Mouse (Mus musculus) hindbrain, postnatal 0 days (tissue): ENCODE results near the gene Dgkd. TPM values are rescaled to one million over a fixed set of nuclear protein-coding genes. Genes with fewer than 3 reads are reported as not detected.

ENCODE experiments used
- ATAC-seq: fragments of 200-750 bp; cut with Nextera tagmentation; 2 replicates; pipeline ENCODE4 v1.8.0; 2017; ENCODE audit warnings: mild to moderate bottlenecking, moderate TSS enrichment, moderate library complexity
- DNase-seq: peaks from one replicate; pipeline ENCODE4 v3.0.0-alpha.2; 2015; ENCODE audit warnings: low spot score
- H3K27ac ChIP-seq: fragments of 300-500 bp; sonication (generic); 2 replicates; pipeline ENCODE4 v1.5.1; 2014; ENCODE audit warnings: mild to moderate bottlenecking
- H3K27me3 ChIP-seq: fragments of 300-500 bp; sonication (generic); 2 replicates; pipeline ENCODE4 v1.6.1; 2014; ENCODE audit warnings: low read length, mixed read lengths; ENCODE audit not compliant: insufficient read depth
- H3K36me3 ChIP-seq: fragments of 300-500 bp; sonication (generic); 2 replicates; pipeline ENCODE4 v1.6.1; 2014; ENCODE audit warnings: low read length, mixed read lengths; ENCODE audit not compliant: insufficient read depth
- H3K4me1 ChIP-seq: fragments of 300-500 bp; sonication (generic); 2 replicates; pipeline ENCODE4 v1.6.1; 2014; ENCODE audit warnings: antibody characterized with exemption, low read length, mixed read lengths; ENCODE audit not compliant: insufficient read depth
- H3K4me2 ChIP-seq: fragments of 300-500 bp; sonication (generic); 2 replicates; pipeline ENCODE4 v1.6.1; 2014; ENCODE audit warnings: low read depth, mild to moderate bottlenecking, low read length, moderate library complexity, mixed read lengths
- H3K4me3 ChIP-seq: fragments of 300-500 bp; sonication (generic); 2 replicates; pipeline ENCODE4 v1.5.1; 2014; ENCODE audit warnings: low read length
- H3K9ac ChIP-seq: fragments of 300-500 bp; sonication (generic); replicated peaks from 2 replicates; pipeline ENCODE4 v1.6.1; 2014; ENCODE audit warnings: mild to moderate bottlenecking, low read length, moderate library complexity, mixed read lengths
- H3K9me3 ChIP-seq: fragments of 300-500 bp; sonication (generic); 2 replicates; pipeline ENCODE4 v1.6.1; 2016; ENCODE audit warnings: low read length, mixed read lengths
- CTCF ChIP-seq: IDR thresholded peaks from 2 replicates; pipeline ENCODE4 v1.5.1; 2016; ENCODE audit warnings: antibody characterized with exemption, control low read depth, low read depth
- WGBS: fragments of 180-500 bp; shearing (Covaris S2); extraction: QIAGEN DNeasy Blood & Tissue Kit; methylation state at CpG from one replicate; pipeline ENCODE4 v1.1.7; 2014; 5-methylcytosine and 5-hydroxymethylcytosine counted together
- polyA plus RNA-seq: library from polyadenylated mRNA; unstranded; fragments of >200 nt; fragmentation: Nextera tagmentation; extraction: Ambion mirVana; gene quantifications from 2 replicates; pipeline ENCODE4 v1.2.1, GENCODE M21; 2015
- total RNA-seq: library from RNA; depleted of rRNA; stranded (reverse); fragments of >200 nt; gene quantifications from 2 replicates; pipeline ENCODE4 v1.2.3, GENCODE M21; 2014

The Dgkd gene
- total and polyA plus RNA-seq, 2 experiments from 2014 or later, result 33.5 to 78.0 TPM

DNA sequence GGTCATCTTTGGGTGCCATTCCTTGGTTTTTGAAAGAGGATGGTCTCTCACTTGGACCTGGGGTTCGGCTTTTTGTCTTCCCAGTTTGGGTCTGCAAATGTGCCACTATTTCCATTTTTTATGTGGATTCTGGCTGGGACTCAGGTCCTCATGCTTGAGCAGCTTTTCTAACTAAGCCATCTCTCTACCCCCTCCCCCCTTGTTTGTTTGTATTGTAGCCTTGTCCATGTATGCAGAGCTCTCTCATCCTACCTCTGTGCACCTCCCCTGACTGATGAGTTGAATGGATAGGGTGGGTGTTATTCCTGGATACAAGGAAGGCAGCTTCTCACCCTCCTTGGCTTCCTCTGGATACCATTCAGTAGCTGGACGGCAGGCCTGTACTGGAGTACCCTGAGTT lies 54.9 kb downstream of the Dgkd start:
- H3K27me3 ChIP-seq, result no peaks in the 10 kb centered on the region
- DNase-seq, result no peak
- no peak for ATAC-seq
- no peak overlapping the region for H3K27ac ChIP-seq
- H3K4me2 ChIP-seq, result no peak overlapping the region
- no peak overlapping the region for H3K9ac ChIP-seq
- no peak overlapping the region for H3K4me3 ChIP-seq
- 76% methylated on average over 2 of the region's 2 CpGs for WGBS
- no peaks in the 10 kb centered on the region for H3K9me3 ChIP-seq
- no peaks in the 10 kb centered on the region for H3K36me3 ChIP-seq
- TF ChIP-seq CTCF, result no peak
- H3K4me1 ChIP-seq, result no peaks in the 10 kb centered on the region

- no peaks in the 10 kb centered on the region for H3K9me3 ChIP-seq
- no peak for ATAC-seq
- WGBS, result 91% methylated on average over 3 of the region's 3 CpGs
Observed at GRCm38 (mm10) chr1:87908736-87909135, 55.6 kb downstream of the Dgkd start.

DNA sequence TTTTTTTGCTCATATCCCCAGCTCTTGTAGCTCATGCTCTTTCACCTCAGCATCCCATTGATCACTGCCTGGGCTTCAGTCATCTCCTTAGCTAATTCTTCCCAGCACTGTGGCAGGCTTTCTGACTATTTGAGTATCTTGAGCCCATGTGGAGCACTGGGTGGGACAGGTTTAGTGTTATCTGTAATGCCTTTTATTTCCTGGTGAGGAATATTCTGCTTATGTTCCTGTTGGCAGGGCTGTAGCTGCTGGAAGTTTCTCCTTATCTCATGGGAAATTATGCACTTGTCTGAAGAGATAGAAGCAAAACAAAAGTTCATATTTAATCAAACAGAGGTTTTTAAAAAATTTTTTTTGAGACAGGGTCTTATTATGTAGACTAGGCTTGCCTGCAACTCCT lies 56.5 kb downstream of the Dgkd start:
- Histone ChIP-seq H3K9ac (no peak overlapping the region), H3K4me1 (no peaks in the 10 kb centered on the region), H3K27ac (no peak overlapping the region), H3K27me3 (no peaks in the 10 kb centered on the region), H3K4me2 (no peak overlapping the region), H3K36me3 (no peaks in the 10 kb centered on the region), H3K9me3 (no peaks in the 10 kb centered on the region), H3K4me3 (no peak overlapping the region)
- TF ChIP-seq CTCF, result no peak
- ATAC-seq (no peak), DNase-seq (no peak)

More at GRCm38 (mm10) chr1:87908736-87909135, 55.6 kb downstream of the Dgkd start:
- no peaks in the 10 kb centered on the region for H3K4me1 ChIP-seq
- no peak overlapping the region for H3K9ac ChIP-seq
- no peak overlapping the region for H3K27ac ChIP-seq
- no peak overlapping the region for H3K4me3 ChIP-seq
- no peak for TF ChIP-seq CTCF
- no peaks in the 10 kb centered on the region for H3K27me3 ChIP-seq
- no peak overlapping the region for H3K4me2 ChIP-seq
- H3K36me3 ChIP-seq, result no peaks in the 10 kb centered on the region
- DNase-seq, result no peak

DNA sequence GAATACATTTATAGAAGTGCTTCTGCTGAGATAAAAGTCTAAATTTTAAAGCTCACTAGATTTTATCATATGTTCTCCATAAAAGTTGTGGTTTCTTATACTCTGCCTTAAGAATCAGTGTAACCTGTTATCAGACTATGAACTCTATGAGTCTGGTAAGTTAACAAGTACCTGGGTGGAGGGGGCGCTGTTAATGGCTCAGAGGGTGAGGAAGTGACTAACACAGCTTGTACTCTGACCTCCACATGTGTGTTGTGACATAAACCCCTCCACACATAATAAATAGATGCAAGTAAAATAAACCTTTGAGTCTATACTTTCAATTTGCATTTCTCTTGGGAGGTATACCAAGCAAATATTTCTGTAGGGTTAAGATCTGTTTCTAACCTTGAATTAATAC lies 57.3 kb downstream of the Dgkd start:
- H3K9me3 ChIP-seq, result no peaks in the 10 kb centered on the region
- H3K27ac ChIP-seq, result no peak overlapping the region
- TF ChIP-seq CTCF, result no peak
- H3K4me1 ChIP-seq, result no peaks in the 10 kb centered on the region
- ATAC-seq (no peak), DNase-seq (no peak)
- WGBS, result 91% methylated on average over 1 of the region's 1 CpGs
- no peak overlapping the region for H3K9ac ChIP-seq
- H3K27me3 ChIP-seq, result no peaks in the 10 kb centered on the region
- H3K4me2 ChIP-seq, result no peak overlapping the region
- H3K4me3 ChIP-seq, result no peak overlapping the region
- H3K36me3 ChIP-seq, result no peaks in the 10 kb centered on the region

- Histone ChIP-seq H3K9ac (no peak overlapping the region), H3K27ac (no peak overlapping the region), H3K4me2 (no peak overlapping the region), H3K4me3 (no peak overlapping the region), H3K9me3 (no peaks in the 10 kb centered on the region), H3K27me3 (no peaks in the 10 kb centered on the region), H3K36me3 (peaks cover 9% of the 10 kb centered on the region), H3K4me1 (no peaks in the 10 kb centered on the region)
- DNase-seq (no peak), ATAC-seq (no peak)
- no peak for TF ChIP-seq CTCF
Observed at GRCm38 (mm10) chr1:87913356-87913755, 60.3 kb downstream of the Dgkd start.

- DNase-seq, result no peak
- no peak overlapping the region for H3K4me3 ChIP-seq
- H3K4me2 ChIP-seq, result no peak overlapping the region
- no peak overlapping the region for H3K27ac ChIP-seq
- H3K4me1 ChIP-seq, result no peaks in the 10 kb centered on the region
- no peak overlapping the region for H3K9ac ChIP-seq
- H3K36me3 ChIP-seq, result peaks cover 26% of the 10 kb centered on the region
- WGBS, result 97% methylated on average over 3 of the region's 3 CpGs
- ATAC-seq, result no peak
- TF ChIP-seq CTCF, result no peak
- no peaks in the 10 kb centered on the region for H3K9me3 ChIP-seq
- no peaks in the 10 kb centered on the region for H3K27me3 ChIP-seq
Observed at GRCm38 (mm10) chr1:87917361-87917760, 64.3 kb downstream of the Dgkd start.

DNA sequence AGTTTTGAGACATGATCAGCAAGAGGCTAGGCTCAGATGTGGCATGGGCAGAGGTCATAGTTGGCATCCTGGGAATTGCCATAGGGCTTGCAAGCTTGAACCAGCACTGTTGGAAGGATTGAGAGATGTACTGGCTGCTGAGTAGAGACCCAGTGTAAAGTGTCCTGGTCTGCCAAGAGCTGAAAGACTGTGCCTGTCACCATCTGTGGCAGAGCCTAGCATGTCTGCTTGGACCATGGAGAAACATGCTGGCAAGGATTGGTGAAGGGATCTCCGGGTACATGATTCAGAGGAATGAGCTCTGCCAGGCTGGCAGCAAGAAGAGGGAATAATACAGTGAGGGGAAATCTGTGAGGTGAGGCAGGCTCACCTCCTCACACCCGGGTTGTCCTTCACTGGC lies 65.0 kb downstream of the Dgkd start:
- no peaks in the 10 kb centered on the region for H3K4me1 ChIP-seq
- no peaks in the 10 kb centered on the region for H3K9me3 ChIP-seq
- H3K27me3 ChIP-seq, result no peaks in the 10 kb centered on the region
- H3K36me3 ChIP-seq, result peaks cover 26% of the 10 kb centered on the region
- DNase-seq (no peak), ATAC-seq (no peak)
- no peak for TF ChIP-seq CTCF
- H3K9ac ChIP-seq, result no peak overlapping the region
- WGBS, result 97% methylated on average over 2 of the region's 2 CpGs
- H3K4me3 ChIP-seq, result no peak overlapping the region
- H3K27ac ChIP-seq, result no peak overlapping the region
- H3K4me2 ChIP-seq, result no peak overlapping the region
